Mouse (Mus musculus) cortical plate, adult 2 months (tissue): ENCODE measurements around the gene Kirrel3.

ENCODE experiments used
- CTCF ChIP-seq: fragments of 200-500 bp; IDR thresholded peaks from 2 replicates; pipeline ENCODE4 v1.5.1; 2011; ENCODE audit warnings: mild to moderate bottlenecking, control low read depth, low read length; ENCODE audit not compliant: insufficient read depth; ENCODE audit errors: extremely low read depth
- POLR2A ChIP-seq: fragments of 200-500 bp; IDR thresholded peaks from 2 replicates; pipeline ENCODE4 v1.6.1; 2011; ENCODE audit warnings: mild to moderate bottlenecking, low read length, control low read depth; ENCODE audit not compliant: insufficient read depth; ENCODE audit errors: extremely low read depth

- TF ChIP-seq CTCF (no peak), POLR2A (no peak)
Measured at GRCm38 (mm10) chr9:34605486-34605885, 119.8 kb downstream of the Kirrel3 start.
